Mouse (Mus musculus) B cell, adult 2 months (primary cell): ENCODE data around the gene Mical2.

Source experiments
- DNase-seq, 2 experiments: peaks; one replicate each; pipeline ENCODE4 v3.0.0; 2022

The Mical2 gene

DNA sequence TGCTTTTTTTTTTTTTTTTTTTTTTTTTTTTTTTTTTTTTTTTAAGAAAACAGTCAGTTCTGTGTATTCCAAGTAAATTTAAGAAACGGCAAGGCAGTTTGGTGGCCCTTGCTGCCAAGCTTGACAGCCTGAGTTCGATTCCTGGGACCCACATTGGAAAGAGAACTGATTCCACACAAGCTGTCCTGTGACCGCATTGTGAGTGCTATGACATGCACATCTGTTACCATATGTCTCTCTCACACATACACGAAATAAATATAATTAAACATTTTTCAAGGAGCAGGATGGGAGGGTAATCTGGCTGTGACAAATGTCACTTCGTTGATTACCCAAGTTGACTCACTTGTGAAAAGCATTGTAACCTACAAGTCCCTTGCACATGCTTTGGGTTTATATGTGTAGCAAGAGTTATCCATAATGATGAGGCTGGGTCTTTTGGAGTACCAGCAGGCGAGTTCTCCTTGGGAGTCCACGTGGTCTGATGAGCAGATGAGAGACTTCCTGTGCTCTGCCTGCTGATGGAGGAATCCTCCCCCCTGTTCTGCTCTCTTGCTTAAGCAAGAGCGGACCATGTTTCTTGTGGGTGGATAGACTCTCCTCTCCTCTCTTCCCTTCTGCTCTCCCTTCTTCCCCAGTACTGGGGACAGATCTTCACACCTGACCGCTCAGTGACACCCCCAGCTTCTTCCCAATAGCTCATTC is 58.1 kb downstream of the Mical2 start:
- DNase-seq: no peak

DNA sequence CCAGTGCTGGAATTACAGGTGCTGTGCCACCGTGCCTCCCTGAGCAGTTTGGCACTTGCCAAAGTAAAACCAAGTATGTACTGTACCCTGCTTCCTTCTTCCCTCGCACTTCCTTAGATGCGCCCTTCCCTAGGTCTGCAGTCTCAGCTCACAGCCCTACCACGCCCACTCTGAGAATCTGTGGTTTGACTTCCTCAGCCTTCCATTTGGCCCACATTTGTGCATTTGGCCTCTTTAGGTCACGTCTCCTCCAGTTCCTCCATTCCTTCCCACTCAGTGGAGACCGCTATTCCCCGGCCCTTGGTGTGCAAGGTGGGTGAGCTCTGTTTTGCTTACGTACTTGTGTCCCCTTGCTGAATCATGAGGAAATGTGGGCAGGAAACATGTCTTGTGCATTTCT is 59.9 kb downstream of the Mical2 start:
- DNase-seq: no peak

DNA sequence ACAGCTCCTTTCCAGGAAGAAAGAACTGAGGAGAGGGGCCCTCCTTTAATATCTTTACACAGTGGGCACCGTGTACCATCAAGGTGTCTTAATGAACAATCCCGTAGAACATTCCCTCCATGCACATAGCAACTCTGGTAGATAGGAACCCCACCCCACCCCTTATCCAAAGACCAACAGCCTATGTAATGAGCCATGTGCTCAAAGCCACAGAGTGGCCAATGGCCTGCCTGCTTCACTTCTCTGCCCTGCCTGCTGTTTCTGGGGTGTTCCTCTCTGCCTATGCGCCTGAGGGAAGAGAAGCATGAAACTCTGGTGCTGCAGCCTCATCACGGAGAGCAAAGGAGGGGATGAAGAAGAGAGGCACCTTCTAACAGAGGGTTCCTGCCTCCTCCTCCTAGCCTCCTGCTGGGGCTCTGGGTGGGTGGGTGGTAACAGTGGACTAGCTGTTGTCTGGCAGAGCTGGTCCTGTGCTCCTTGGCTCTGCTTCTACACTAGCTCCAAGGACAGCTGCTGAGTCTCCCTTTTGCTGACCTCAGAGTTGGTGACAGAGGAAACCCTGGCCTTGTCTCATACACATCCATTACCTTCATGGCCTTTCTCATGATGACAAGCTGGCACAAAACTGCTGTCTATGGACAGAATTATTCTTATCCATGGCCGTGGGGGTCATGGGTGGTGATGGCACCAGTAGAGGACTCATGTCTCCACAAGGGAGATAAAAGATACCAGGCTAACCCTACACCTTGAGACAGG is 62.9 kb downstream of the Mical2 start:
- DNase-seq: no peak

DNA sequence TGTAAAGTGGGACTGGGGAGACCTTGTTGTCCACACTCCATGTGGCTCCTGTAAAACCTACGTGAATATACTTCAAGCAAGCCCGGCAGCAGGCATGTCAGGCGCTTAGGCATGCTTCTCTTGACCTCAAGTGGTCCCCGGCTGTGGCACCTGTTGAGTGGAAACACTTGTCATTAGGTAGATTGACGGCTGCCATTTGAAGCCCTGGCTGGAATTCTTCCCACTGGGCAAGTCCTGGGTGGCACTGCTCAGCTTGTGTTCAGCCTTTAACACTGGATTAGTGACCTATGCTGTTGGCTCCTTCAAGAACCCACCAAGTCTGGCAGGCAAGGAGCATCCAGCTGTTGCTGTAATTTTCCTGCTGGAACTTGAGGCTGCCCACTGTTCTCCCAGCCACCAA is 63.9 kb downstream of the Mical2 start:
- DNase-seq: no peak

DNA sequence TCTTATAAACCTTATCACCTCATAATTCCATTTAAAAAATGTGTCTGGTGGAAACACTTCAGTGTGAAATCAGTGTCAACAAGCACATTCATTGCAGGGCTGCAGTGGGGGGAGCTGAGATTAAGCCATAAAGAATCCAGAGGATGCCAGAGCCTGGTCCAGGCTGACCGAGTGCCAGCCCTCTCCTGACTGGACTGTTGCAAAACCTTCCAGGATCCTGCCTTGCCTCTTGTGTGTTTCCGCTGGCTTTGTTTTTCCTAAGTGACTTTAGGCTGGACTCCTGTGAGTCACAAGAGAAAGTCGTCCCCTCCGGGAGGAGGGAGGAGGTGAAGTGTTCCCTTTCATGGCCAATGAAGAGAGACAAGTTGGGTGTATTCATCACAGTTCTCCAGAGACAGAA is 64.3 kb downstream of the Mical2 start:
- DNase-seq: no peak

- DNase-seq: no peak
Observed at GRCm38 (mm10) chr7:112293456-112294104, 67.9 kb downstream of the Mical2 start.

- no peak for DNase-seq
Observed at GRCm38 (mm10) chr7:112295426-112296221, 70.0 kb downstream of the Mical2 start.

DNA sequence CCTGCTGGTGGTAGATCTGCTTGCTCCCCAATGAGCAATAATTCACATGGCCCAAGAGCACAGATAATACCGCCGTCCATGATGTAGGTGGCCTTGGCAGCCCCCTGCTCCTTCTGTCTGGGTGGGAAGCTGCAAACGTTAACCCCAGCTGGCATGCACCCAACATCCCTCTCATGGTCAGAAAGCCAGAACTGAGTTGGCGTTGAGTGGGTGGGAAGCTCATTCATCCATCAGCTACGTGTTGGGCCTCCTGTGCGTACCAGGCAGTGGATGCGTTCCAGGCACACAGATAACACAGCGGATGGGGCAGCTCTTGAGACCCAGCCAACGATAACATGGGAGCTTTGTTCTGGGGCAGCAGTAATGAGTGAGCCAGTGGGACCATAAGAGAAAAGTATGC is 72.4 kb downstream of the Mical2 start:
- no peak for DNase-seq

DNA sequence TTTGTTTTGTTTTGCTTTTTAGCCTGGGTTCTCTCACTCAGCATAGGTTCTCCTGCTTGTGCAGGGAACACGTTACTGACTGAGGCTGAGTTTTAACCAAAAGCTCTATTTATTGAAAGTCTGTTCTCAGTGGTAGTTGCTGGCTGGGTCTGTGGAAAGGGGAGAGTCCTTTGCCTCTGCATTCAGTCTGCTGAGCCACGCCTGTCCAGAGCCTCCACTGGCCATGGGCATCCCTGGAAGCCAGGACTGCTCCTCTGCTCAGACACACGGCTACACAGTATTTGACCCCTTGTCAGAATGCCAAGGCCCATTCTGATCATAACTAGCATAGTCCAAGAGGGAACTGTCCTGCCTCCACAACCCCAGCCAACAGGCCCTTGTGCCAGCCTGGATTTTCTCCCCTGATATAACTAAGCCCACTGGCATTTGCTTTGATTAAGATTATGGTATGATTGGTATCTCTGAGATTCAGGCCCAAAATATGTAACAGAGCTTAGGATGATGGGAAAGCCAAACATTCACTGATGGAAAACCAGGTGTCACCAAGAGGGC is 73.3 kb downstream of the Mical2 start:
- DNase-seq: no peak

DNA sequence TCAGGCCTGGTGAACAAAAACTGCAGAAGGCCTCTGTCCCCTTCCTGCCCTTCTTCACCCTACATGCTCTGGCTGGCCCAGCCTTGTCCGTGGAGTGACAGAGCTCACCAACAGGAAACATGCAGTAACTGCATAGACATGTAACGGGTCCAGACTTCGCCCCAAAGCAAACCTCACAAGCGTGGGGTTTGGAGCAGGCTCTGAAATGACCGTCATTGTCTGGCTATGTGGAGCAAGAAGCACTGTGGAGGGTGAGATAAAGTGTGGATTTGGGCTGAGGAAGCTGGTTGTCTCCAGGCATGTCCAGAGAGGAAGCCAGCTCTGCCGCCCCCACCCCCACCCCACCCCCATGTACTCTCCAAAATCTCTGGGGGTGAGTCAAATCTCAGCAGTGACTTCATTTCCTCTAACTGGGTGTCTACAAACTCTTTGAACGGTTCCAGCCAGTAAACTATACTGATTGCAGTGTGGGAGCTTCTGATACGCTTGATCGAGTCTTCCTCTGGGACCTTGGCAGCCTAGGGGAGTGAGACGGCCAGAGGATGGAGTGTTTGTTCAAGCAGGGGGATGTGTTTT is 74.0 kb downstream of the Mical2 start:
- no peak for DNase-seq

DNA sequence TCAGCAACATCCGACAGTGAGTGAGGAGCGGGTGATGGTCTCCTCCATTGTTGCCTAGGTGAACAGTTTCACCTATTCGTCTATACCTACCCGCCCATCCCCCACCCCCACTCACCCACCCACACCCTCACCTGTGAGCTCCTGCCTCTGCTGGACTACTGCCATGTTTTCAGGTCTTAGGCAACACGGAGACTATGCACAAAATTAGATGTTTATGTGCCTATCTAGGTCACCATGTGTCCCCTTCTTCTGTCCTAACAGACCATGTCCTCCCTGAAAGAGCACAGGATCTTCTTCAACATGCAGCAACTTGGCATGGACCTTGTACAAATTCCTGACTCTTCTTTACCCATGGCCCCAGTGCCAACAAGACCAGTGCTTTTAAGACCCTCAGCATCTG is 74.5 kb downstream of the Mical2 start:
- DNase-seq: no peak

DNA sequence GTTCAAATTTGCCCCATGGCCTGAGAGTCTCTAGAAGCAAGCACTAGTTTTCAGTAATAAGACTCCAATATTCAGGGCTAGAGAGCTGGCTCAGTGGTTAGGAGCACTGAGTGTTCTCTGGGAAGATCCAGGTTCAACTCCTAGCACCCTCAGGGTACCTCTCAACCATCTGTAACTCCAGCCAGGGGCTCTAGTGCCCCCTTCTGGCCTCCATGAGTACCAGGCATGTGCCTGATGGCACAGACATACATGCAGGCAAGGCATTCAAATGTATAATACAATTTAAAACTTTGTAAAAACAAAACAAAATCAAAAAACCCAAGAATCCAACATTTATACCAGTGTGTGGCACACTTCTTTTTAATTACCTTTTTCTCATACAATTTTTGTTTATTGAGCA is 75.4 kb downstream of the Mical2 start:
- no peak for DNase-seq

DNA sequence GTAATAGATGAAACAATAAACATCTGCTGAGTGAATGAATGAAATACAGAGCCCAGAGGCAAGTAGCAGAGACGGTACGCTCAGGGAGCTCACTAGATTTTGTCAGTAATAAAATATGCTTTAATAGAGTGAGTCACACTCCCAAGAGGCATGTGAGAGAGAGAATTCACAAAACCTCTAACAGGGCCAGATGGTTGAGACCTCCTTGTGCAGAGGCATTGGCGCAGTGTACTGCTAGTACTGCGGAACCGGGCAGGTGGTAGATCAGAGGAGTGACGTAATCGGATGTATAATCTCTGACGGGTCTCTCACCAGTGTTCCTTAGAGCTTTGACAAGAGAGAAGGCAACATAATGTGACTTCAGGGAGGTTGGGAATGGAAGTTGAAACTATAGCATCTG is 78.7 kb downstream of the Mical2 start:
- DNase-seq: no peak

DNA sequence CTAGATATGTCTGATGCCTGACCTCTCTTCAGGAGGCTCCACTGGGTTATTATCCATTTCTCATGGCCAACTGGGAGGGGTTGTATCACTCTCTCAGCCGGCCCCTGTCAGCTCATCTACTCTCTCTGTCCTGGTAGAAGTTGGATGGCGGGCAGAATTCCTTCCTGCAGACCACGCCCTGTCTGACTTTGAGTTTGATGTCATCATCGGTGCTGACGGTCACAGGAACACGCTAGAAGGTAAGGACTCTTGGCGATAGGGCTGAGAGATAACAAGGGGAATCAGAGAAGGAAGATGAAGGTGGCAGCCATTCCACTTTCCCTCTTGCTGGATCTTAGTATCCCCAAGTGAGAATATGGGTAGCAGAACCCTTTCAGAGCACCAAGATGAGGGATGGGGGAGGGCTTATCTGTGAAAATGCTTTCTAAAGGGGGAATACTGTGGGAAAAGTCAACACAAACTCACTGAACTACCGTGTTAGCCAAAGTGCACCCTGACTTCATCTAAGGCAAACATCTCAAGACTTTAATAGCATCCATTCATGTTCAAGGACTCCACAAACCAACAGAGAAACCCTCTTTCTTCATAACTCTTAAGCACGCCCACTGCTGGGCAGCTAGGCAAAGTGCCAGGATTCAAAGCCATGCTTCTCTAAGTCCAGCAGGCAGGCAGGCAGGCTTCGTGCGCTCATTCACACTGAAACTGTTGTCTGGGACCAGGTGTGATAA is 83.8 kb downstream of the Mical2 start:
- DNase-seq: no peak

- DNase-seq: no peak
Observed at GRCm38 (mm10) chr7:112310017-112310360, 84.3 kb downstream of the Mical2 start.

DNA sequence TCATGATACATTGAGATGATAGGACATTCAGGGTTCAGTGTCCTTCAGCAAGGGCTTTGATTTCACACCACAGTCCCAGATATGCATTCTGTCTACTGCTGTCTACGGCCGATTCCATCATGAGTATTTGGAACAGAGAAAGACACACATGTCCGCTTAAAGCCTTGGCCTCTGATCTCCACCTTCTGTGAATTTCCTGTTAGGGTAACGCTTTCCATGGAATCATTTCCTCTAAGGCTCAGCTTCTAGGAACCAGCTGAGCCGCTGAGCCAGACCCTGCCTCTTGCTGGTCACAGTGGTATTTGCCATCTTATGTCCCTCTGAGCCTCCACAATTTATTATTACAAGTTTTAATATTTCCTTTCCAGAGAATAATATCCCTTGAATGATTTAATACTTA is 87.6 kb downstream of the Mical2 start:
- DNase-seq: no peak

DNA sequence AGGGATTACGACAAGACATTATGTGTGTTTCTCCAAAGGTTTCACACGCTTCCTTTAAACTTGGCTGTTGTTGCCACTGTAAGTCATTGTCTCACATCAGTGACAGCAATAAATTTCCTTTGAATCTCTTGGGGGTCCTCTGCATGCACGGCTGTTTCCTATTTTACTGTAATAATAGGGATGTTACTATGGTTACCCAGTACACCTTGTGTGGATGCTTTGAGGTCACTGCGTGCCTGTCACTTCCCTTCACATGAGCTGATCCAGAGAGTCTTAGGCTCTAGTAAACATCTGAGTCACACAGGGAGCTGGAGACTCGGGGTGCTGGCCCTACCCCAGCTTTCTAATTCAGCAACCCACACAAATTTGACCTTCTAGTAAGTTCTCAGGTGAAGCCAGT is 88.0 kb downstream of the Mical2 start:
- no peak for DNase-seq

- DNase-seq: no peak
Observed at GRCm38 (mm10) chr7:112316239-112316638, 90.6 kb downstream of the Mical2 start.

GRCm38 (mm10) chr7:112317491-112317890 is 91.8 kb downstream of the Mical2 start:
- no peak for DNase-seq

GRCm38 (mm10) chr7:112318306-112318705 is 92.7 kb downstream of the Mical2 start:
- DNase-seq: no peak

GRCm38 (mm10) chr7:112319419-112319818 is 93.8 kb downstream of the Mical2 start:
- DNase-seq: no peak
